Mouse (Mus musculus) CD8-positive naive resting alpha-beta T cell, adult 2 months (primary cell): ENCODE data around the gene Robo1.

Experiments used
- DNase-seq, 2 experiments: peaks; one replicate each; pipeline ENCODE4 v3.0.0; 2022; ENCODE audit warnings: low read depth in 2 of 2, low spot score in 2 of 2

Gene Robo1

GRCm38 (mm10) chr16:72678450-72678849 is 370.3 kb downstream of the Robo1 start:
- no peak for DNase-seq

- no peak for DNase-seq
Observed at GRCm38 (mm10) chr16:72678947-72679558, 370.9 kb downstream of the Robo1 start.

GRCm38 (mm10) chr16:72685604-72686479 is 377.7 kb downstream of the Robo1 start:
- DNase-seq = no peak

- no peak for DNase-seq
Observed at GRCm38 (mm10) chr16:72686480-72687053, 378.5 kb downstream of the Robo1 start.

GRCm38 (mm10) chr16:72687651-72688050 is 379.5 kb downstream of the Robo1 start:
- DNase-seq = no peak

GRCm38 (mm10) chr16:72688185-72688681 is 380.1 kb downstream of the Robo1 start:
- no peak for DNase-seq

GRCm38 (mm10) chr16:72691909-72692308 is 383.8 kb downstream of the Robo1 start:
- DNase-seq = no peak

GRCm38 (mm10) chr16:72693446-72694274 is 385.6 kb downstream of the Robo1 start:
- no peak for DNase-seq

GRCm38 (mm10) chr16:72694787-72695186 is 386.7 kb downstream of the Robo1 start:
- DNase-seq = no peak

- no peak for DNase-seq
Observed at GRCm38 (mm10) chr16:72699238-72700006, 391.3 kb downstream of the Robo1 start.

- DNase-seq = no peak
Observed at GRCm38 (mm10) chr16:72700297-72700696, 392.2 kb downstream of the Robo1 start.

GRCm38 (mm10) chr16:72703486-72703885 is 395.4 kb downstream of the Robo1 start:
- no peak for DNase-seq

GRCm38 (mm10) chr16:72705851-72706250 is 397.7 kb downstream of the Robo1 start:
- DNase-seq = no peak

- DNase-seq = no peak
Observed at GRCm38 (mm10) chr16:72708526-72708925, 400.4 kb downstream of the Robo1 start.

GRCm38 (mm10) chr16:72717118-72717802 is 409.2 kb downstream of the Robo1 start:
- no peak for DNase-seq

- DNase-seq = no peak
Observed at GRCm38 (mm10) chr16:72719063-72719462, 411.0 kb downstream of the Robo1 start.

GRCm38 (mm10) chr16:72720979-72721378 is 412.9 kb downstream of the Robo1 start:
- no peak for DNase-seq

GRCm38 (mm10) chr16:72721713-72722481 is 413.8 kb downstream of the Robo1 start:
- no peak for DNase-seq

- DNase-seq = no peak
Observed at GRCm38 (mm10) chr16:72734234-72734633, 426.1 kb downstream of the Robo1 start.
